Mouse (Mus musculus) embryonic fibroblast, embryonic 13.5 days (primary cell): ENCODE measurements around the gene Fat2. TPM values are rescaled to one million over a fixed set of nuclear protein-coding genes. Genes with fewer than 3 reads are reported as not detected.

ENCODE experiments used
- H3K27ac ChIP-seq: 2 replicates; pipeline ENCODE4 v1.5.1; 2012; ENCODE audit warnings: low read length, control low read depth, inconsistent platforms; ENCODE audit not compliant: insufficient read depth
- H3K4me1 ChIP-seq: 2 replicates; pipeline ENCODE4 v1.6.1; 2011; ENCODE audit warnings: low read length; ENCODE audit not compliant: control insufficient read depth, insufficient read depth
- H3K4me3 ChIP-seq: 2 replicates; pipeline ENCODE4 v1.5.1; 2011; ENCODE audit warnings: mild to moderate bottlenecking, control low read depth, low read length; ENCODE audit not compliant: insufficient read depth
- CTCF ChIP-seq: IDR thresholded peaks from 2 replicates; pipeline ENCODE4 v1.5.1; 2011; ENCODE audit warnings: mild to moderate bottlenecking, control low read depth, low read length, moderate library complexity, borderline replicate concordance; ENCODE audit not compliant: insufficient read depth
- POLR2A ChIP-seq: IDR thresholded peaks from 2 replicates; pipeline ENCODE4 v1.6.1; 2011; ENCODE audit warnings: low read depth, mild to moderate bottlenecking, control low read depth, low read length, moderate library complexity
- polyA plus RNA-seq: library from polyadenylated mRNA; stranded (reverse); fragments of >200 nt; gene quantifications from 2 replicates; pipeline ENCODE4 v1.2.4, GENCODE M21; 2011; ENCODE audit warnings: low read depth; ENCODE audit not compliant: missing spikeins, insufficient read length

Fat2 gene
- polyA plus RNA-seq, result not detected in 2 replicates

DNA sequence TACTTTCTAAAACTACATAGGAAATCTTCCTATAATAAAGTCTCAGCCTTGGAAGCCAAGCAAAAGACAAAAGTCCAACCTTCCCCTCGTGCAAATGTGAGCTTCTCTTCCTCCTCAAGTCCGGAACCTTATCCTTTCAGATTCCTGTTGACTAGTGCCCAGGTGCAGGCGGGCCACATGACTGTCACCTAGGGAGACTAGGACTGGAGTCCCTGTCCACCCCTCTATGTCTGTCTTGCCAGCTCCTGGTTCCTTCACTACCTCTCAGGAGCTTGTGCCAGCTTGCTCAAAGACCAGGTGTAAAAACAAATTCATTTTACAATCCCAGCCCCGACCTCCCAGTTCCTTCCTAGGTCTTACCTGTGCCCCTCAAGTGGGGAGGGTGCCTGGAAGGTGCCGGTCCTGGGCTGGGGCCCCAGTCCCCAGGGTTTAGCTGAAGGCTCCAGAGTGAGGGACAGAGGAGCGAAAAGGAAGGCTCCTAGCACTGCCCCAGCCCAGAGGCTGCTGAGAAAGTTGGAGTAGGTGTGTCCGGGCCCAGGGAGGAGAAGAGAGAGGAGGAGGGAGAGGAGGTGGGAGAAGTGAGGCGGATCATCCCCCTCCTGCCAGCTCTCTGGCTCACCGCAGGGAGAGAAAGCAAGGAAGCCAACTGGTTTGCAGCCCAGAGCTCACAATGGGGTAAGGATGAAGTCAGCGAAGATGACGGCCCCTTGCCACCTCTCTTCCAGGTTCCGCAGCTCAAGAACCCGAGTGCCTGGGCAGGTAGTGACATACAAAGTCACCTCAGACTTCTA, at the start of gene Fat2:
Gene Fat2 (minus strand): TSS at position 464 of the 791 bp plus-strand sequence.
- H3K27ac ChIP-seq, result no peak within 1 kb of the TSS
- TF ChIP-seq POLR2A (no peak), CTCF (no peak)
- no peak within 1 kb of the TSS for H3K4me3 ChIP-seq
- no peaks in the 10 kb centered on the region for H3K4me1 ChIP-seq

DNA sequence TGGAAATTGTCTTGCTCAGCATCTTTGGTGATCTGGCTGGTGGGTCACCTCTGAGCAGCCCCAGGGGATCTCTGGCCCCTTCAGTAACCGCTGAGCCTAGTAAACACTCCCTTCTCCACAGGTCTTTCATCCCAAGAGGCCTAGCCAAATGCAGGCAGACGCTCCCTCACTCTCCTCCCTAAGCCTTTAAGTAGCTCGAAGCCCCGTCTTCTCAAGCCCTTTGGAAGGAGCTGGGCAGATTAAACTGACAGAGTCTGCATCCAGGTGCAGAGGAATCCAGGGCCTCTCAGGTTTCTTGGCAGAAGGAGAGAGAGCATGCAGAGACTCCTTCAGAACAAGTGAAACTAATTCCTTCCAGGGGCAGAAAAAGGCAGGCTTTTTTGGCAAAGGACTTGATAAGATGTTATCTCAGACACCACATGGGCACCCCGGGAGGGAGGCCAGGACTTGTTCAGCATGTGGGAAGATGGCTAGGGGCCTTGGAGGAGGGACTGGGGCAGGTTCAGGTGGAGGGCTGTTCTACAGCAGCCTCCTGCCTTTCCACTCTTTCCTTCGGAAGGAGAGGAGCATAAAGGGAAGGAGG, 47.2 kb upstream of the Fat2 start:
- TF ChIP-seq POLR2A (no peak), CTCF (no peak)
- no peak overlapping the region for H3K27ac ChIP-seq

DNA sequence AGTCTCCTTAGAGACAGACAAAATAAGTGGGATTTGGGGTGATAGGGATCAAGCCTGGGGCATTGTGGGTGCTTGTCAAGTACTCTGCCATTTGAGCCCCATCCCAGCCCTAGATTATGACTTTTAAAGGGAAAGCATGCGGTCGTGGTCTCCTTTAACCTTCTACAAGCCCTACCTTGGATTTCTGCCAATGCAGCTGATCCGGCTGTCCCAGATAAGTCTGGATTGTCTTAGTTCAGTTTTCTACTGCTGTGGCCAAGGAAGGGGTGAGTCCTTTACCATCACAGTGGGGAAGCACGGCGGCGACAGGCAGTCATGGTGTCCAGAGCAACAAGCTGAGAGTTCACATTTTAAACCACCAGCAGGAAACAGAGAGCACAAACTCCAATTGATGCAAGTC, 44.5 kb upstream of the Fat2 start:
- Histone ChIP-seq H3K27ac (no peak overlapping the region), H3K4me1 (peaks cover 3% of the 10 kb centered on the region), H3K4me3 (no peak overlapping the region)
- TF ChIP-seq CTCF, result no peak

More for the DNA sequence above, 47.2 kb upstream of the Fat2 start:
- peaks cover 2% of the 10 kb centered on the region for H3K4me1 ChIP-seq
- no peak overlapping the region for H3K4me3 ChIP-seq

DNA sequence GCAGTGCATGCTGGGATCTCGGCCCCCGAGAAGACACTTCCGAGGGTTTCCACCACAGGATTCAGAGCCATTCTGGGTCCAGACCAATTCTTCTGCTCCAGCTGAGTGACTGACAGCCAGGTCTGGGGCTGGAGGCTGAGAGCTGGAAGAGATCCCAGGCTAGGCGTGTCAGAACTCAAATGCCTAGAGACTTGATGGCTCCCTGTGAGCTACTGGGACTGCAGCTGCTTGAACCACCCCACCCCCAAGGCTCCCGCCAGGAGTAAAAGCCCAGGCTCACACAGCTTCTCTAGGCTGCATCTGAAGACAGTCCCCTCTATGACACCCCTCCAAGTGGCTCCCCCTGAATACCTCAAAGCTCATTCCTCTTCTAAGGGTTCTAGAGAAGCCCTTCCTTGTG, 42.0 kb upstream of the Fat2 start:
- Histone ChIP-seq H3K4me3 (no peak overlapping the region), H3K4me1 (peaks cover 3% of the 10 kb centered on the region), H3K27ac (peak overlapping the region; percentile 9; the same call in 1 of the 2 replicates)
- TF ChIP-seq CTCF (no peak), POLR2A (no peak)

DNA sequence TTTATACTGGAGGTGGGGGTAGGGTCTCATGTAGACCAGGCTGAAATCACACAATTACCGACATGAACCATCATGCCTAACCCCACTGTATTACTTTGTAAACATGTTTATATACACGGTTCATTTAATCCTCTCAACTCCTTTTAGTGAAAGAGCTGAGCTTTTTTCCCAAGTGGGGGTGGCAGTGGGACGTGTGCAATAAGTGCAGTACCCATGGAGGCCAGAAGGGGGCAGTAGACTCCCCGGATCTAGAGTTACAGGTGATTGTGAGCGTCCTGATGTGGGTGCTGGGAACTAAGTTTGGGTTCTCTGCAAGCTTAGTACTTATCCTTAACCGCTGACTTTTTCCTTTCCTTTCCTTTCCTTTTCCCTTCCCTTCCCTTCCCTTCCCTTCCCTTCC, 37.5 kb upstream of the Fat2 start:
- Histone ChIP-seq H3K4me1 (peaks cover 3% of the 10 kb centered on the region), H3K4me3 (no peak overlapping the region), H3K27ac (no peak overlapping the region)
- TF ChIP-seq POLR2A, result no peak

DNA sequence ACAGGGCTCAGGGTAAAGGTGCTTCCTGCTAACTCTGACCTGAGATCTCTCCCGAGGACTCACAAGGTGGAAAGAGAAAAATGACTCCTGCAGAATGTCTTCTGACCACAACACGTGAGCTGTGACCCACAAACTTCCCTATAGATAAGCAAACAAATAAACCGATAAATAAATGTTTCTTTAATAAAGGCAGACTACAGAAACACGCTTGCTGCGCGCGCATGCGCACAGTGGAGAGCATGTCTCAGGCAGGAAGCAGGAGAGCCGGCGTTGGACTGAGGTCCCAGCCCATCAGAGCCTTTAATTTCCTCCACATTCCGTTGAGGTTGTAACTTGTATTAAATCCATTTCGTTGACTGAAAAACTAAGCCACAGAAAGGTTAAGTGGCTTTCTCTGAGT, 37.0 kb upstream of the Fat2 start:
- TF ChIP-seq POLR2A, result no peak
- TF ChIP-seq CTCF, result no peak

DNA sequence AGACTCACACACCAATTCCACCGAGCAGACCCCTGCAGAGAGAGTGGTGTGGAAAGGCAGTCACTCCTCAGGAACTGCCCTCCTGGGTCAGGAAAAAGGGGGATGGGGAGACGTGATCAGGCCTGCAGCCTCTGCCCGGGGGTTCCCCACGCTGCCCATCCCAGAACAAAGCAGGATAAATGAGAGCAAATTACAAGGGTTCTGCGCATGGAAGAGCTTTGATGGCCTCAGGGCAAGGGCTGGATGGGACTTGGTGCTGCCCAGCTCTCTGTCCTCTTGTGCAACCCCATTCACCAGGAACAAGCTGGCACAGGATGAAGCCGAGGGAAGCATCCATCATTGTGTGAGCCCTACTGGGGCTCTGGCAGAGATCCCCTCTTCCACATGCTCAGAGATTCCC, 35.6 kb upstream of the Fat2 start:
- H3K27ac ChIP-seq, result no peak overlapping the region
- TF ChIP-seq CTCF (no peak), POLR2A (no peak)
- H3K4me1 ChIP-seq, result no peaks in the 10 kb centered on the region
- no peak overlapping the region for H3K4me3 ChIP-seq

More for the DNA sequence above, 37.0 kb upstream of the Fat2 start:
- no peaks in the 10 kb centered on the region for H3K4me1 ChIP-seq
- no peak overlapping the region for H3K27ac ChIP-seq
- no peak overlapping the region for H3K4me3 ChIP-seq

DNA sequence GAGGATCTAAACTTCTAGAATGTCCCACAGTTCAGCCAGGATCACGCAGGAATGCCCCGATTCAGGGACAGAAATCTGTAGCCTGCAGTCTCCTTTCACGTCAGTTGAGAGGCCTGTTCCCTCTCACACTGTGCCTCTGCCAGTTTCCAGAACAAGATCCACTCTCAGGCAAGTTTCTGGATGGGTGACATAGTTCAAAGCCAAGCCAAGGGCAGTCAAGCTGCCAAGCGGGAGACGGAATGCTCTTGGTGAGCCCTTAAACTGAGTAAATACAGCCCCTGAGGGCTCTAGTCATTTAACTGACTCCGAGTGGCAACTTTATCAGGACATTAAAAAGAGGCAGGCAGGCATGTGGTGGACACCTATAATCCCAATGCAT, 32.7 kb upstream of the Fat2 start:
- TF ChIP-seq POLR2A (no peak), CTCF (no peak)
- no peak overlapping the region for H3K4me3 ChIP-seq
- H3K27ac ChIP-seq, result no peak overlapping the region
- no peaks in the 10 kb centered on the region for H3K4me1 ChIP-seq

DNA sequence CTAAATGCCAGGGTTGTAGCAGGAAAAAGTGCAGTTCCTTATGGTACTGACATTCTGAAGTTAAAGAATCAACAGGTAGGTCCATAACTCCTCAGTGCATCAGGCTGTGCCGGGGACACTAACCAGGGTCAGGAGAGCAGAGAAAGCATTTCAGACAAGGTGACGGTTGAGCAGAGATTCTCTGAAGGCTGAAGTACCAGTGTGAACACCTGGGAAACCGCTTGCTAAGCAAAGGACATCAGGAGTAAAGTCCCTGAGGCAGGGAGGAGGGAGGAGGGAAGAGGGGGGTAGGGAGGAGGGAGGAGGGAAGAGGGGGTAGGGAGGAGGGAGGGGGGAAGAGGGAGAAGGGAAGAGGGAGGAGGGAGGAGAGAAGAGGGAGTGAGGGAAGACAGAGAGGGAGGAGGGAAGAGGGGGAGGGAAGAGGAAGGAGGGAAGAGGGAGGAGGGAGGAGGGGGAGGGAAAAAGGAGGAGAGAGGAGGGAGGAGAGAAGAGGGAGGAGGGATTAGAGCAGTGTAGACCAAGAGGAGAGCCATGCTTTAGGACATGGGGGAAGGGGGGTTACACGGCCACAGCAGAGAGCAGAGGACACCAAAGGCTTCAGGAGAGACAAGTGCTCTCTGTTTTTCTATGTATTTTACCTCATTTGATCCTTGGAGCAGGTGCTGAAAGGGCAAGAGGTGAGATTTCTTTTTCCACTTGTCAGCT, 32.2 kb upstream of the Fat2 start:
- Histone ChIP-seq H3K27ac (no peak overlapping the region), H3K4me3 (no peak overlapping the region), H3K4me1 (no peaks in the 10 kb centered on the region)
- no peak for TF ChIP-seq CTCF
- TF ChIP-seq POLR2A, result no peak

DNA sequence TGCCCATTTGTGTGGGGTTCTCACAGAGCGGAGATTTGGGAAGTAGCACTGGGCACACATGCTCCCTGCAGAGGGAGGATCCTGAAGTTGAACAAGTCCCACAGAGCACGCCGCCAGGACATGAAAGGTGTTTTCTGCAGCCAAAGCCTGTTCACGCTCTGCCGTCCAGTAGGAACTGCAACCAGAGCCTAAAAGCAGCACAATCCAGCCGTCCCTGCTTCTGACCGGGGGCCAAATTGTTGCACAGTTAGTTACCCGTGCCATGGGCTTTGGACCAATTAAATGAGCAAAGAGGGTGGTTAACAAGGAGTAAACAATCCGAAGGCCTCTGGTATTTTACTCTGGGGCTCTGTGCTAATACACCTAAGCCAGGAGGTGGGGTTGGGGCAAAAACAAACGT, 31.4 kb upstream of the Fat2 start:
- TF ChIP-seq CTCF (no peak), POLR2A (no peak)
- Histone ChIP-seq H3K4me1 (no peaks in the 10 kb centered on the region), H3K27ac (no peak overlapping the region), H3K4me3 (no peak overlapping the region)
